Mouse (Mus musculus): Measurements from ENCODE around the gene Sik1.

DNA sequence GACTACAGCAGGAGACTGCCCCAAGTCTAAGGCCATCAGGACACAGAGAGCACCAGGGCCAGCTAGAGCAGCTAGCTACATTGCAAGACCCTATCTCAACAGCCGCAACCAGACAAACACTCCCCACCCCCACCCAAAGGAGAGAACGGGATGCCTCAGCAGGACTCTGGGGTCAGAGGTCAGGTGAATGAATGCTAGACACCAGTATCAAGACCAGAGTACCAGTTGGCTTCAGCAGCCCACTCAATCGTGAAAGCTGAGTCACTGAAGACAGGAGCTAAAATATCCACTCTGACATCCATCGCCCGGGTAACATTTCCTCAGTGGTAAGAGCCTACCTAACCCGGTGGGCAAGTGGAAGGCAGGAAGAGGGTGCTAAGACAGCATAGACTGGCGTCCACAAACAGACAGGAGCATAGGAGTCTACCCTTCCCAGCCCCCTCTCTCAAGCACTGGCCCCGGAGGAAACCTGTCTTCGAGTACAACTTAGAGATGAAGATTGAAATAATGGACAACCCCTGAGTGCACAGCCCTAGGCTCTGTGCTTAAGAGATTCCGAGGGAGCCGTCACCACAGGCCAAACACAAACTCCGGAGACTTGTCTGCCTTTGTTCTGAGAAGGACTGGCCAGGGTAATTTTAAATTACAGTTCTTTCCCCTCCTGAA lies 2.7 kb downstream of the Sik1 start:
- TF ChIP-seq POLR2A (IDR thresholded peaks at IDR 0.05; ENCODE audit: low read depth, low read length): no peak
- no peak for TF ChIP-seq CTCF (IDR thresholded peaks at IDR 0.05; ENCODE audit: borderline replicate concordance, insufficient read depth, low read length)

All from embryonic fibroblast, embryonic 13.5 days (primary cell).